In genomic region chr7:142487341-142487859, GRCm38 (mm10) we compare ENCODE assay signal across 9 mouse cellular contexts. TPM values are rescaled to one million over a fixed set of nuclear protein-coding genes. Genes with fewer than 3 reads are reported as not detected.
DNase-seq lines count a peak whose midpoint lies in the region; ATAC-seq and TF ChIP-seq lines count a peak whose summit lies in the region.
"Had no signal": no experiment of that assay in that cellular context is flagged by ENCODE, and none has a peak within 500 bp of the region (broad histone marks: within the 10 kb centered on the region; RNA-seq: fewer than 3 reads in every experiment).

No protein-coding gene starts in this region.

- no peaks in the 10 kb centered on the region for H3K4me1 ChIP-seq in MEL (ENCODE audit: control insufficient read depth in 1 of 2, insufficient read depth in 2 of 2, low read length in 2 of 2)
- H3K4me1 ChIP-seq in forebrain, embryonic 12.5 days = peaks cover 26% of the 10 kb centered on the region
- H3K4me1 ChIP-seq in intestine, embryonic 16.5 days (ENCODE audit: control insufficient read depth, insufficient read depth, low read length) = peaks cover 38% of the 10 kb centered on the region
- peaks cover 24% of the 10 kb centered on the region for H3K4me1 ChIP-seq in neural tube, embryonic 15.5 days

- TF ChIP-seq RAD21 in MEL (IDR thresholded peaks at IDR 0.05; ENCODE audit: low read depth, low read length) = no peak; the same call in 1 of the 2 replicates

- peak overlapping the region; percentile 25; the same call in 1 of the 2 replicates for H3K4me2 ChIP-seq in forebrain, embryonic 12.5 days
- H3K4me2 ChIP-seq in intestine, embryonic 16.5 days (ENCODE audit: low read depth, low read length) = no peak overlapping the region
- H3K4me2 ChIP-seq in neural tube, embryonic 15.5 days = 0 out of 2 replicates have a peak overlapping the region, but pooled peaks have one; percentile 2

- no peak overlapping the region for H3K27ac ChIP-seq in MEL (ENCODE audit: control insufficient read depth, low read depth, low read length)
- H3K27ac ChIP-seq in forebrain, embryonic 12.5 days = peak overlapping the region; percentile 39; the same call in 1 of the 2 replicates
- peak overlapping the region; percentile 77 for H3K27ac ChIP-seq in intestine, embryonic 16.5 days (ENCODE audit: low read length)
- peak overlapping the region; percentile 54 for H3K27ac ChIP-seq in neural tube, embryonic 15.5 days (replicated peaks)

- no peaks in the 10 kb centered on the region for H3K9me3 ChIP-seq in MEL (replicated peaks; ENCODE audit: insufficient read depth, low read length)
- H3K9me3 ChIP-seq in forebrain, embryonic 12.5 days = no peaks in the 10 kb centered on the region
- H3K9me3 ChIP-seq in intestine, embryonic 16.5 days (ENCODE audit: control insufficient read depth, low read length) = no peaks in the 10 kb centered on the region
- no peaks in the 10 kb centered on the region for H3K9me3 ChIP-seq in neural tube, embryonic 15.5 days (replicated peaks)

- TF ChIP-seq POLR2A in MEL (IDR thresholded peaks at IDR 0.05; ENCODE audit: control insufficient read depth in 1 of 2, insufficient read depth in 1 of 2, low read depth in 1 of 2, low read length in 2 of 2, poor library complexity in 1 of 2) = no peak

- no peak overlapping the region for H3K4me3 ChIP-seq in MEL (ENCODE audit: control insufficient read depth in 1 of 2, insufficient read depth in 1 of 2, low read depth in 2 of 2, low read length in 2 of 2)
- H3K4me3 ChIP-seq in forebrain, embryonic 12.5 days (replicated peaks) = no peak overlapping the region
- no peak overlapping the region for H3K4me3 ChIP-seq in intestine, embryonic 16.5 days (ENCODE audit: low read length)
- no peak overlapping the region for H3K4me3 ChIP-seq in neural tube, embryonic 15.5 days (replicated peaks)

- TF ChIP-seq CTCF in MEL (IDR thresholded peaks at IDR 0.05 in 2 of 3, conservative IDR thresholded peaks at IDR 0.05 in 1 of 3; ENCODE audit: control insufficient read depth in 1 of 3, insufficient read depth in 1 of 3, low read depth in 2 of 3, low read length in 3 of 3, poor library complexity in 1 of 3, severe bottlenecking in 1 of 3) = peak; percentile 7 to 32 (median 28); a peak in 4 of 6 replicates

- no peaks in the 10 kb centered on the region for H3K27me3 ChIP-seq in MEL (ENCODE audit: control insufficient read depth in 1 of 2, insufficient read depth in 2 of 2, low read length in 2 of 2)
- 0 out of 2 replicates have a peak, but pooled peaks cover 4% of the 10 kb centered on the region for H3K27me3 ChIP-seq in forebrain, embryonic 12.5 days
- no peaks in the 10 kb centered on the region for H3K27me3 ChIP-seq in intestine, embryonic 16.5 days (replicated peaks; ENCODE audit: control insufficient read depth, insufficient read depth, low read length)
- H3K27me3 ChIP-seq in neural tube, embryonic 15.5 days (replicated peaks) = no peaks in the 10 kb centered on the region; the same call in 1 of the 2 replicates

- H3K36me3 ChIP-seq in MEL (ENCODE audit: control insufficient read depth in 1 of 2, insufficient read depth in 2 of 2, low read length in 2 of 2) = no peaks in the 10 kb centered on the region
- no peaks in the 10 kb centered on the region for H3K36me3 ChIP-seq in forebrain, embryonic 12.5 days (replicated peaks)
- H3K36me3 ChIP-seq in intestine, embryonic 16.5 days (ENCODE audit: control insufficient read depth, insufficient read depth, low read length) = peaks cover 4% of the 10 kb centered on the region; the same call in 1 of the 2 replicates
- no peaks in the 10 kb centered on the region for H3K36me3 ChIP-seq in neural tube, embryonic 15.5 days

- DNase-seq in adrenal gland, postnatal 10 days = peak; percentile 56
- DNase-seq in adrenal gland, adult 18-20 months (ENCODE audit: low spot score in 2 of 2) = no peak
- DNase-seq in MEL (ENCODE audit: low read depth, low spot score) (peak; percentile 4), liver (peak; percentile 59)
- DNase-seq in testis, postnatal 10 days (ENCODE audit: low spot score) = no peak

- no peak overlapping the region for H3K9ac ChIP-seq in MEL (ENCODE audit: control insufficient read depth, low read depth, low read length, poor library complexity, severe bottlenecking)
- 0 out of 2 replicates have a peak overlapping the region, but pooled peaks have one; percentile 0 for H3K9ac ChIP-seq in forebrain, embryonic 12.5 days
- peak overlapping the region; percentile 55 for H3K9ac ChIP-seq in intestine, embryonic 16.5 days (ENCODE audit: low read depth, low read length)
- H3K9ac ChIP-seq in neural tube, embryonic 15.5 days (replicated peaks) = no peak overlapping the region

- peak; percentile 71 for ATAC-seq in forebrain, embryonic 12.5 days (ENCODE audit: low FRiP score)
- peak; percentile 68 for ATAC-seq in intestine, embryonic 16.5 days
- ATAC-seq in neural tube, embryonic 15.5 days (ENCODE audit: low FRiP score) = peak; percentile 77

- no peak for TF ChIP-seq EP300 in MEL (IDR thresholded peaks at IDR 0.05; ENCODE audit: low read depth in 1 of 2, low read length in 2 of 2)

- no peaks in the 10 kb centered on the region for H3K79me2 ChIP-seq in MEL (ENCODE audit: control insufficient read depth, insufficient read depth, low read length, poor library complexity)

- WGBS in forebrain, embryonic 12.5 days = 15% methylated on average over 9 of the region's 9 CpGs
- 21% methylated on average over 9 of the region's 9 CpGs for WGBS in intestine, embryonic 16.5 days
- 16% methylated on average over 9 of the region's 9 CpGs for WGBS in neural tube, embryonic 15.5 days

TF ChIP-seq in MEL, 35 proteins besides CTCF, POLR2A, EP300 and RAD21:
- TF ChIP-seq HCFC1 (IDR thresholded peaks at IDR 0.05; ENCODE audit: low read depth, low read length) (no peak), SMC3 (IDR thresholded peaks at IDR 0.05; ENCODE audit: low read depth, low read length) (peak; percentile 35)

RNA-seq across cellular contexts. Expression of gene Tnnt3, which starts 11.2 kb away (rescaled TPM):
- 1,000 to 10,000 TPM in 1 of 2 experiments, 100 to 1,000 TPM in 1; 272 to 1,179 TPM for total RNA-seq in adrenal gland, postnatal 10 days (2021)
- 10 to 100 TPM in 1 of 2 experiments, under 1 TPM in 1; 0.83 to 16.2 TPM for total RNA-seq in adrenal gland, adult 18-20 months (2021)
- not detected in 2 replicates for total RNA-seq in MEL (2012; rRNA removed)
- not detected for polyA plus RNA-seq in MEL (2012; ENCODE audit: insufficient read depth in 1 of 2, insufficient read length in 2 of 2, low read depth in 1 of 2, low replicate concordance in 2 of 2, missing spikeins in 1 of 2)
- polyA plus RNA-seq in forebrain, embryonic 12.5 days (2016; fragmentation: Nextera tagmentation; extraction: Ambion mirVana) = 0.78 TPM in 1 of 2 replicates, not detected in the other
- polyA plus RNA-seq in intestine, embryonic 16.5 days (2015; fragmentation: Nextera tagmentation; extraction: Ambion mirVana) = 2.1 and 3.2 TPM in 2 replicates
- polyA plus RNA-seq in neural tube, embryonic 15.5 days (2015; fragmentation: Nextera tagmentation; extraction: Ambion mirVana) = 14.9 and 26.9 TPM in 2 replicates

RNA-seq across cellular contexts. Expression of gene Lsp1, which starts 26.8 kb away (rescaled TPM):
- total RNA-seq in adrenal gland, postnatal 10 days (2021) = 10 to 100 TPM; 26.7 to 39.3 TPM
- total RNA-seq in adrenal gland, adult 18-20 months (2021) = 10 to 100 TPM; 17.0 to 24.2 TPM
- total RNA-seq in MEL (2012; rRNA removed) = not detected in 2 replicates
- polyA plus RNA-seq in MEL (2012; ENCODE audit: insufficient read depth in 1 of 2, insufficient read length in 2 of 2, low read depth in 1 of 2, low replicate concordance in 2 of 2, missing spikeins in 1 of 2) = not detected
- polyA plus RNA-seq in forebrain, embryonic 12.5 days (2016; fragmentation: Nextera tagmentation; extraction: Ambion mirVana) = 5.4 and 6.3 TPM in 2 replicates
- polyA plus RNA-seq in intestine, embryonic 16.5 days (2015; fragmentation: Nextera tagmentation; extraction: Ambion mirVana) = 125 and 134 TPM in 2 replicates
- polyA plus RNA-seq in neural tube, embryonic 15.5 days (2015; fragmentation: Nextera tagmentation; extraction: Ambion mirVana) = 6.9 and 58.6 TPM in 2 replicates

RNA-seq across cellular contexts. Expression of gene Mrpl23, which starts 45.1 kb away (rescaled TPM):
- total RNA-seq in adrenal gland, postnatal 10 days (2021) = 10 to 100 TPM in 1 of 2 experiments, 1 to 10 TPM in 1; 5.1 to 15.8 TPM
- 1 to 10 TPM; 2.9 to 3.0 TPM for total RNA-seq in adrenal gland, adult 18-20 months (2021)
- 48.2 and 57.6 TPM in 2 replicates for total RNA-seq in MEL (2012; rRNA removed)
- 10 to 100 TPM in 1 of 2 experiments, not detected in 1; 11.4 TPM for polyA plus RNA-seq in MEL (2012; ENCODE audit: insufficient read depth in 1 of 2, insufficient read length in 2 of 2, low read depth in 1 of 2, low replicate concordance in 2 of 2, missing spikeins in 1 of 2)
- 10.8 and 15.9 TPM in 2 replicates for polyA plus RNA-seq in forebrain, embryonic 12.5 days (2016; fragmentation: Nextera tagmentation; extraction: Ambion mirVana)
- 50.3 and 58.1 TPM in 2 replicates for polyA plus RNA-seq in intestine, embryonic 16.5 days (2015; fragmentation: Nextera tagmentation; extraction: Ambion mirVana)
- 21.0 and 27.9 TPM in 2 replicates for polyA plus RNA-seq in neural tube, embryonic 15.5 days (2015; fragmentation: Nextera tagmentation; extraction: Ambion mirVana)

RNA-seq across cellular contexts. Expression of gene Tnni2, which starts 45.8 kb away (rescaled TPM):
- 100 to 1,000 TPM; 196 to 793 TPM for total RNA-seq in adrenal gland, postnatal 10 days (2021)
- 10 to 100 TPM in 1 of 2 experiments, under 1 TPM in 1; 0.83 to 10.2 TPM for total RNA-seq in adrenal gland, adult 18-20 months (2021)
- total RNA-seq in MEL (2012; rRNA removed) = not detected in 2 replicates
- polyA plus RNA-seq in MEL (2012; ENCODE audit: insufficient read depth in 1 of 2, insufficient read length in 2 of 2, low read depth in 1 of 2, low replicate concordance in 2 of 2, missing spikeins in 1 of 2) = under 1 TPM in 1 of 2 experiments, not detected in 1; 0.84 TPM
- polyA plus RNA-seq in forebrain, embryonic 12.5 days (2016; fragmentation: Nextera tagmentation; extraction: Ambion mirVana) = 1.3 TPM in 1 of 2 replicates, not detected in the other
- polyA plus RNA-seq in intestine, embryonic 16.5 days (2015; fragmentation: Nextera tagmentation; extraction: Ambion mirVana) = 4.3 and 4.7 TPM in 2 replicates
- 16.4 and 24.8 TPM in 2 replicates for polyA plus RNA-seq in neural tube, embryonic 15.5 days (2015; fragmentation: Nextera tagmentation; extraction: Ambion mirVana)

RNA-seq across cellular contexts. Expression of gene Syt8, which starts 52.8 kb away (rescaled TPM):
- total RNA-seq in adrenal gland, postnatal 10 days (2021) = not detected
- total RNA-seq in adrenal gland, adult 18-20 months (2021) = not detected
- total RNA-seq in MEL (2012; rRNA removed) = not detected in 2 replicates
- polyA plus RNA-seq in MEL (2012; ENCODE audit: insufficient read depth in 1 of 2, insufficient read length in 2 of 2, low read depth in 1 of 2, low replicate concordance in 2 of 2, missing spikeins in 1 of 2) = not detected
- polyA plus RNA-seq in forebrain, embryonic 12.5 days (2016; fragmentation: Nextera tagmentation; extraction: Ambion mirVana) = not detected in 2 replicates
- polyA plus RNA-seq in intestine, embryonic 16.5 days (2015; fragmentation: Nextera tagmentation; extraction: Ambion mirVana) = 8.8 and 10.4 TPM in 2 replicates
- 0.14 TPM in 1 of 2 replicates, not detected in the other for polyA plus RNA-seq in neural tube, embryonic 15.5 days (2015; fragmentation: Nextera tagmentation; extraction: Ambion mirVana)
- polyA plus RNA-seq: frontal cortex, adult 2 months had no signal

Comparison
In these comparisons a context has a peak if more than half of its experiments do, and no peak if none do; other contexts are left out.
1. DNase-seq: peak in adrenal gland, postnatal 10 days (single experiment), MEL (single experiment) and liver (single experiment); none in adrenal gland, adult 18-20 months (0 of 2) and testis, postnatal 10 days (single experiment).
2. H3K9ac ChIP-seq: peak in forebrain, embryonic 12.5 days (single experiment) and intestine, embryonic 16.5 days (single experiment); none in MEL (single experiment) and neural tube, embryonic 15.5 days (single experiment).
3. Peak in every context shown above with its lines, with median percentiles within 50 percentile points of each other: ATAC-seq.